Mouse (Mus musculus): Measurements from ENCODE around the gene Pop5.

Gene Pop5

DNA sequence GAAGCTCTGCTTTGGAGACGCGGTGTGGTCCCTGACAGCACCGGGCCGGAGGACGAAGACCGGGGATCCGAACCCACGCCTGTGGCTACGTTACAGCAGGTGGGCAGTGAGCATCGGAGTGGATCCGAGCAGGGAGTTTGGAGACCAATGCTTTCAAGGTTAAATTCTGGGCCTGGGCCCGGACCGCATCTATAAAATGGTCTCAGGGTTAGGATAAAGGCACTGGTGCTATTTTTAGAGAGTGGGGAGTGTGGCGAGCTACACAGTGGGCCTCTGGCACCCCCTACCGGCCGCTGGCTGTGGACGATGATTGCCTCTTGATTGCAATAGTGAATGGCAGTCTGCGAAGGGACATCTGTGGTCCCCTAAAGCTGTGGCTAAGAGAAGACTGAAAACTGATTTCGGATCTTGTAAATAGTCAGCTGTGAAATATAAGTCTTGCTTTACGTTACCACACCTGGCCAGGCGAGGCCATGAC, at the start of gene Pop5:
TSS of gene Pop5 (plus strand) at position 51 of the 478 bp plus-strand sequence.
- in situ Hi-C loops (cut with MboI, MseI): no loop called here

GRCm38 (mm10) chr5:115186371-115187073, 49.1 kb upstream of the Pop5 start:
- in situ Hi-C loops (cut with MboI, MseI): loop anchor here in 1 of 2 experiments (5.0 kb wide), 1 partner anchor 59 kb away; no protein-coding TSS in a partner anchor

GRCm38 (mm10) chr5:115187188-115188131, 48.2 kb upstream of the Pop5 start:
- in situ Hi-C loops (cut with MboI, MseI): loop anchor here in 1 of 2 experiments (5.0 kb wide), 1 partner anchor 60 kb away; no protein-coding TSS in a partner anchor

DNA sequence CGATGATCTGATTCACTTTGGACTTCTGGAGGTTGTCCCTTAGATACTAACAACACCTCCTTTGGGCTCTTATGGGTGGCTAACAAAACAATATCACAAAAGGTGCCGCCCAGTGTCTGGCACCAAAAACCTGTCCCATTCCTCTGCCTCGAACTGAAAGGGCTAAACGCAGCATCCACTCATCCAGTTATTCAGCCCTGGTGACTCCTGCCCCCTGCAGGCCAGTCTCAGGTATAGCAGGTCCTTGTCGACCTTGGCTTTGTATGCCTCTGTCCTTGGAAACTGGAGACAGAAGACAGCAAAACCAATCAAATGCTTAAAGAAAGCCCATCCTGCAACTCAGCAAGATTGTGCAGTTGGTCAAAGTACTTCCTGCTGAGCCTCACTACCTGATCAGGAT, 46.8 kb upstream of the Pop5 start:
- in situ Hi-C loops (cut with MboI, MseI): loop anchor here in 1 of 2 experiments (5.0 kb wide), 1 partner anchor 62 kb away; no protein-coding TSS in a partner anchor

- in situ Hi-C loops (cut with MboI, MseI): no loop called here
Observed at GRCm38 (mm10) chr5:115190081-115190480, 45.6 kb upstream of the Pop5 start.

DNA sequence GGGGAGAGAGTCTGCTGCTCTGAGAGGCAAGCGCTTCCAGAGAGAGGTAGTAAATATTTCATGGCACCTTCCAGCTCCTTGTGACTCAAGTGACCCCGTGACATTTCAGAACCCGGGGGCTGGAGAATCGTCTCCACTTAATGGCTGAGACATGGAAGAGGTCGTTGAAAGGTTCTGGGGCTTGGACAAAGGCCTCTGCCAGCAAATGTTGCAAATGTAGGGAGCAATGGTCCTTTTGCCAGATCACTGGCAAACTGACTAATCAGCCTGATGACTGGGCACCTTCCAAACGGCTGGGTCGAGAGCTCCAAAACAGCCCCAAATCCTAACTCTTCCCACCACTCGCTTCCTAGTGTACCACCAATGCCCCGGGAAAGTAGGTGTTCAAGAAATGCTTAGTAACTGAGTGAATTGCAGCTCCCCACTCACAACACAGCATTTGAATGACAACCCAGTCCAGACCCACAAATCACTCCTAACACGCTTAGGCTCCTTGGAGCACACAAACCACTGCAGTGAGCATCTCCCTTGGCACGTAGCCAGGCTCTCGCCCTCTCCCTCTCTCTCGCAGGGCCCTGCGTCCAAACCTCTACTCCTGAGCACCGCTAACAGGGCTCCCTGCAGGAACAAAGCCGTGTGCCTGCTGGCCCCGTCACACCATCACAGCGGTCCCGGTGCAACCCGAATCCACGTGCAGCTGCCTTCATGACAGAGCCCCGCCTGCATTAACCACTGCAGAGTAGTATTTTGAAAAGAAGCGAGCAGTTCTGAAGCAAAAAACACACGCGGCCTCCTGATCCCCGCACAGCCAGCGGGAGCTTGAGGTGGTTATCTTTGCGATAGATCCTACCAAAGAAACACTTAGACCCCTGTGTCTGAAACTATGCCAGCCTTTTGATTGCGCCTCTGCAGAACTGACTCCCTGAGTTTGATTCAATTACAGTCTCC, 43.5 kb upstream of the Pop5 start:
- in situ Hi-C loops (cut with MboI, MseI): no loop called here

DNA sequence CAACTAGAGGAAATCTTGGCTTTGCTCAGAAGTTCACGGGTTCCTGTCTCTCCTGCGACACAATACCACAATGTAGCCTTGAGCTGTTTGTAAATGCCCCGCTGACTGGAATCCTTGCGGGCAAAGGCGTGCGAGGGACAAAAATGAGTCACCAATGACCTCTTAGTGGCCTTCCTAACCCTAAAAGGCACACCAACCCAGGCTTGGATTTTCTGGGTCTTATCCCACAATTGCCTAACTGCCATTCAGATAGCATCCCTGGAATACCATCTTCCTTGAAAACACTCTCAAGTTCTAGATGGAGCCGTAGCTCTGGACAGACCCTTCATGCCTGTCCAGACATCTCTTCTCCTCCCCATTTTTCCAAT, 42.8 kb upstream of the Pop5 start:
- in situ Hi-C loops (cut with MboI, MseI): no loop called here

- in situ Hi-C loops (cut with MboI, MseI): no loop called here
Observed at GRCm38 (mm10) chr5:115193226-115193625, 42.4 kb upstream of the Pop5 start.

GRCm38 (mm10) chr5:115193669-115194625, 41.7 kb upstream of the Pop5 start, which contains the start of gene Cabp1:
TSS of gene Cabp1 (minus strand) at chr5:115194381.
- in situ Hi-C loops (cut with MboI, MseI): no loop called here

- in situ Hi-C loops (cut with MboI, MseI): no loop called here
Observed at GRCm38 (mm10) chr5:115194626-115195221, 40.9 kb upstream of the Pop5 start.

DNA sequence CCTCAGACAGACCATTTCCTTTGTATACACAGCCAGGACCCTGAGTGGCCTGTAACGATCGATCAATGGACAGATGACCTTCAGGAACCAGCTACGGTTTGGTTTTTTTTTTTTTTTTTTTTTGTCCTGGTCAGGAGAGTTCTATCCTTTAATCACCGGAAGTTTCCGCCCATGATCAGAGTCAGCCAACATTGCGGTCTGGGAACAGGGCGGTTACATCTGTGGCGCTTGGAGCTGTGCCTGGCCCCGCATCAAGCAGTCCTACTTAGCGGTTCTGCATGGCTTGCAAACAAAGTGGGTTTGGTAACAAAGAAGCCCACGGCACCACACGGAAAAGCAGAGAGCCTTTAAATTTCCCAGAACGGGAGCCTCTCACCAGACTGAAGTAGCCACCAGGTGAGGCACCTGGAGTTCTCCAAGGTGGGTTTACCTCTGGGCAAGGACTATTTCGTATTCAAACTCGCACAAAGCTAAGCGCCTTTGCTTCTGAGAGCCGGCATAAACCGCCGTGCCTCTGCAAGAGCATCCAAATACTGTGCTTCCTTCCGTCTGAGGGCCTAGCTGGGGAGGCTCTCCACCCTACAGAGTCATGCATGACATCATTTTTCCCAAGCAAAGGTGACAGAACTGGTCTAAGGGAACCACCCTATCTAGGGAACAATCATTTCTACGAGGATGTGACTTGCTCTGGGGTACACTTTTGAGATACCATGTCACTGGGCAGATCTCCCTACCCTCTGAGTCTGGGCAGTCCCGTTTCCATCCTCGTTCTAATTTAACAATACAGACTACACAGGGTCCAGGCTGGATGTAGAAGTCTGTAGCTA, 31.7 kb upstream of the Pop5 start:
- in situ Hi-C loops (cut with MboI, MseI): no loop called here

- in situ Hi-C loops (cut with MboI, MseI): no loop called here
Observed at GRCm38 (mm10) chr5:115204562-115205311, 30.9 kb upstream of the Pop5 start.

GRCm38 (mm10) chr5:115207244-115207643, 28.4 kb upstream of the Pop5 start:
- in situ Hi-C loops (cut with MboI, MseI): no loop called here

DNA sequence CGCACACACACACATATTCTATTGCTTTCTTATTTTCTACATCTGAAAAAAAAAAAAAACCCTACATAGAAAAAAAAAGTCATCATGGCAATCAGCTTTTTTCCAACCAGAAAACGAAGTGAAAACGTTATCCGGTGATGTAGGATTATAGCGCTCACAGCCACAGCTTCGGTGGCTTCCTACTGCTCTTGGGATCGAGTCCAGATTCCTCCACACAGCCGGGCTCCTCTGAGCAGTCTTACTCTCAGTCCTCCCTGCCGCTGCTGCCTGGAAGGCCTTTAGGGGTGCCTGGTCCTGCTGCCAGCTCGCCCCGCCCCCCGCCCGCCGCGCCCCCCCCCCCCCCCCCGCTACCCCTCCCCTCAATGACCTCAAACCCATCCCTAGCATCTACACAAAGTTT, 27.7 kb upstream of the Pop5 start:
- in situ Hi-C loops (cut with MboI, MseI): no loop called here

- in situ Hi-C loops (cut with MboI, MseI): no loop called here
Observed at GRCm38 (mm10) chr5:115208601-115209000, 27.0 kb upstream of the Pop5 start.

- in situ Hi-C loops (cut with MboI, MseI): no loop called here
Observed at GRCm38 (mm10) chr5:115210380-115210779, 25.3 kb upstream of the Pop5 start.

GRCm38 (mm10) chr5:115212451-115212850, 23.2 kb upstream of the Pop5 start:
- in situ Hi-C loops (cut with MboI, MseI): no loop called here

GRCm38 (mm10) chr5:115212861-115213260, 22.8 kb upstream of the Pop5 start:
- in situ Hi-C loops (cut with MboI, MseI): no loop called here
